Mouse (Mus musculus) liver, embryonic 13.5 days (tissue): ENCODE results near the gene Tnfaip6. TPM values are rescaled to one million over a fixed set of nuclear protein-coding genes. Genes with fewer than 3 reads are reported as not detected.

Experiments
- ATAC-seq: fragments of 200-750 bp; cut with Nextera tagmentation; 2 replicates; pipeline ENCODE4 v1.8.0; 2017; ENCODE audit warnings: low read depth, mild to moderate bottlenecking, moderate number of reproducible peaks, moderate library complexity
- DNase-seq: peaks from one replicate; pipeline ENCODE4 v3.0.0; 2022
- H3K27ac ChIP-seq: fragments of 300-500 bp; sonication (generic); 2 replicates; pipeline ENCODE4 v1.5.1; 2015; ENCODE audit warnings: moderate library complexity, mild to moderate bottlenecking, inconsistent platforms
- H3K27me3 ChIP-seq: fragments of 300-500 bp; sonication (generic); 2 replicates; pipeline ENCODE4 v1.6.1; 2015; ENCODE audit warnings: mild to moderate bottlenecking, inconsistent platforms
- H3K36me3 ChIP-seq: fragments of 300-500 bp; sonication (generic); 2 replicates; pipeline ENCODE4 v1.6.1; 2015; ENCODE audit warnings: mild to moderate bottlenecking, inconsistent platforms
- H3K4me1 ChIP-seq: fragments of 300-500 bp; sonication (generic); replicated peaks from 2 replicates; pipeline ENCODE4 v1.6.1; 2015; ENCODE audit warnings: inconsistent platforms
- H3K4me2 ChIP-seq: fragments of 300-500 bp; sonication (generic); 2 replicates; pipeline ENCODE4 v1.6.1; 2015; ENCODE audit warnings: inconsistent platforms, mild to moderate bottlenecking, moderate library complexity
- H3K4me3 ChIP-seq: fragments of 300-500 bp; sonication (generic); replicated peaks from 2 replicates; pipeline ENCODE4 v1.5.1; 2015; ENCODE audit warnings: mild to moderate bottlenecking, inconsistent platforms
- H3K9ac ChIP-seq: fragments of 300-500 bp; sonication (generic); 2 replicates; pipeline ENCODE4 v1.6.1; 2015; ENCODE audit warnings: mild to moderate bottlenecking, inconsistent platforms
- H3K9me3 ChIP-seq: fragments of 300-500 bp; sonication (generic); replicated peaks from 2 replicates; pipeline ENCODE4 v1.6.1; 2016; ENCODE audit warnings: inconsistent platforms
- WGBS: fragments of 180-500 bp; shearing (Covaris S2); methylation state at CpG from one replicate; pipeline ENCODE4 v1.1.7; 2015; ENCODE audit not compliant: insufficient replicate concordance; 5-methylcytosine and 5-hydroxymethylcytosine counted together
- polyA plus RNA-seq: library from polyadenylated mRNA; unstranded; fragments of >200 nt; fragmentation: Nextera tagmentation; extraction: Ambion mirVana; gene quantifications from 2 replicates; pipeline ENCODE4 v1.2.1, GENCODE M21; 2015

The Tnfaip6 gene
- polyA plus RNA-seq, 1 experiment from 2014 or later, result 0.38 TPM

DNA sequence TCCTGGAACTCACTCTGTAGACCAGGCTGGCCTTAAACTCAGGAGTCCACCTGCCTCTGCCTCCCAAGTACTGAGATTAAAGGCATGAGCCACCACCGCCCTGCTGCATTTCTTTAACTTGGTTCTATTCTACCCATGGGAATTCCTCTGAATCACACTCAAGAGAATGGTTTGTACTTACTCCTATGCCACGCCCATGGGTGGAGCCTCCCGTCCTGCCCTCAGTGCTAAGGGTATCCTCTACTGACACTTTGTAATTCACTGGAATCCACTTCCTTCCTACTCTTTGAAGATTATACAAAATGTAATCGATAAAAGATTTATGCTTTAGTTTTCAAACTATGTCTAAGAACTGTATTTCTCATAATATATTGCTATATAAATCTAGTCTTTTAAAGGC, 6.3 kb upstream of the Tnfaip6 start:
- DNase-seq (no peak), ATAC-seq (no peak)
- no peaks in the 10 kb centered on the region for H3K4me1 ChIP-seq
- no peak overlapping the region for H3K9ac ChIP-seq
- no peaks in the 10 kb centered on the region for H3K9me3 ChIP-seq
- peaks cover 2% of the 10 kb centered on the region; the same call in 1 of the 2 replicates for H3K27me3 ChIP-seq
- WGBS, result 56% methylated on average over 4 of the region's 4 CpGs
- no peaks in the 10 kb centered on the region for H3K36me3 ChIP-seq
- H3K4me2 ChIP-seq, result no peak overlapping the region
- no peak overlapping the region for H3K27ac ChIP-seq
- H3K4me3 ChIP-seq, result no peak overlapping the region

DNA sequence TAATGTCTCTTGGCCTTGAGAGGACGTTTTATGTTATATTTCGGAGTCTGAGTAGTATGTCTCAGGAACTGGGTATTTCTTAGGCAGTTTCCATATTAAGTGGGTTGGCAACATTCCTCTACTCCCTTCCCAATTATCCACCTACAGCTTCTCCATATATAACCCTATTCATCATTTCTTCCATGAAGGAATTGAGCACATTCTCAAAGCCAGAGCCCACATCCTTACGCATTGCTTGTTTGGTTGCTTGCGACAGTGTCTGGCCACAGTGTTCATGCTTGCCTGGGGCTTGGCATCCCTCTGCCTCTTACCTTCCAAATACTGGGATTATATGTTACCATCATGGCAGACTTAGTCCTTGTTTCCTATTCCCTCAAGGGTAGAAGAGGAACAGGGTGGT, 3.2 kb upstream of the Tnfaip6 start:
- no peak overlapping the region for H3K27ac ChIP-seq
- H3K36me3 ChIP-seq, result no peaks in the 10 kb centered on the region
- no peak overlapping the region for H3K4me2 ChIP-seq
- no peak overlapping the region for H3K9ac ChIP-seq
- no peaks in the 10 kb centered on the region for H3K9me3 ChIP-seq
- ATAC-seq (no peak), DNase-seq (no peak)
- H3K4me3 ChIP-seq, result no peak overlapping the region
- 75% methylated on average over 4 of the region's 4 CpGs for WGBS
- peaks cover 27% of the 10 kb centered on the region for H3K27me3 ChIP-seq
- no peaks in the 10 kb centered on the region for H3K4me1 ChIP-seq

DNA sequence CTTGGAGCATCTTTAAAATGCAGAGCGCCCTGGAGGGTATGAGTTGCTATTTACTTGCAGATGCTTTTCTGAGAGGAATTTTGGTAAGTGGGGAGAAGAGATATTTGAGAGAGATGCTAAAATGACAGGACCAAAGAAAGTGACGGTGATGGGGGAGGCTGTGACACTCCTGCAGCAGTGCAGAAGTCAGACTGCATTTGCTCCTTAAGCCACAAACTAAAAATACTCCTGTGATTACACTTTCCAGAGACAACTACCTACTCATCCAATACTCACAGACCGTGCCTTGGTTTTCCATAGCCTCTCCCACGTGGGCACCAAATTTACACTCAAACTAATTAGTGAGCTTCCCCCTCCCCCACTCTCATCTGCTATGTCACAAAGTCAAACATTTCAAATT, 2.7 kb upstream of the Tnfaip6 start:
- DNase-seq (no peak), ATAC-seq (no peak)
- Histone ChIP-seq H3K9ac (no peak overlapping the region), H3K4me2 (no peak overlapping the region), H3K4me3 (no peak overlapping the region), H3K36me3 (no peaks in the 10 kb centered on the region), H3K27me3 (peaks cover 27% of the 10 kb centered on the region), H3K4me1 (no peaks in the 10 kb centered on the region), H3K9me3 (no peaks in the 10 kb centered on the region), H3K27ac (no peak overlapping the region)
- WGBS, result 51% methylated on average over 4 of the region's 4 CpGs

DNA sequence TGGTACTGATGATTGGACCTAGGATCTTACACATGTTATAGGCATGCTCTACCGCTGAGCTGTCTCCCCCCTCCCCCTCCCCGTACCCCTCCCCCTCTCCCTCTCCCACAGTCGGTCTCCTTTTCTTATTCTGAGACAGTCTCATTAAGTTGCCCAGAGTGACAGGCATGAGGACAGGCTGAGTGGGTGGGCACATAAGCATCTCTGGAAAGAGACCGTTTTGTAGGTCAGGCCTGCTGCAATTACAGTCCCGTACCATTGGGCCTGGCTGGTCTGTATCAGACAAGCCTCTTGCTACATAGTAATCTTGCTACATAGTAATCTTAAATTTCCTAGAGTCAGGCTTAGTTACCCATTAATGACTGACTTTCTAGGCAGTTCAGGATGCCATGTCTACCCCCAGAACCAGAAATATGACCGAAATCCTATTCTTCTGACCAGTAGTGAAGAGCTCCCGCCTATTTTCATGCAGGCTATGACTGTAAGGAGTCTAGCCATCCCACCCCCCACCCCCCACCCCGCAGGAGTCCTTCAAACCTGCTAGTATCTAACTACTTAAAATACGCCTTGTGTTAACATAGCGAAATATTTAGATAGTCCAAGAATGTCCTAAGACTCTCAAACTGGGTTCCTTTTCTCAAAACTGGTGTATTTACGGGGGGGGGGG, 747 bp upstream of the Tnfaip6 start:
- Histone ChIP-seq H3K27me3 (peaks cover 27% of the 10 kb centered on the region), H3K4me1 (no peaks in the 10 kb centered on the region), H3K4me3 (no peak overlapping the region), H3K27ac (no peak overlapping the region), H3K9me3 (no peaks in the 10 kb centered on the region), H3K4me2 (peak overlapping the region; percentile 55; the same call in 1 of the 2 replicates), H3K36me3 (no peaks in the 10 kb centered on the region), H3K9ac (no peak overlapping the region)
- ATAC-seq (no peak), DNase-seq (no peak)
- 56% methylated on average over 10 of the region's 11 CpGs for WGBS

DNA sequence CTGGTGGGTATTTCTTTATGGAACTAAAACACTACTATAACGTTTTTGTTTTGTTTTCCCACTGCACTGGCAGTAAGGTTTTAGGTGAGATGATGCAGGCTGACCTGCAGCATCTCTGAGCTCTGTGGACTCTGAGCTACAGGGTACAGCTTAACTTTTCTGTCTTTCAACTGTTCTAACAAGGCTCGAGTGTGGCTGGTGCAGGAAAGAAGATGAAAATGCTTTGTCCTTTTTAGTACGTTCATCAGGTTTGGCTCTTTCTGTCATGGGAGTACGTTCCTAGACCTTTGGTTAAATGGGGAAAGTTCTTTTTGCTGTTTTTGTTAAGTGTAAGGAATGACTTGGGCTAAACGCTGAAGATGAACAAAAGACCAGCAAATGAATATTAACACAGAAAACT, 749 bp downstream of the Tnfaip6 start:
- no peaks in the 10 kb centered on the region for H3K9me3 ChIP-seq
- WGBS, result 45% methylated on average over 5 of the region's 5 CpGs
- H3K36me3 ChIP-seq, result no peaks in the 10 kb centered on the region
- DNase-seq, result no peak
- no peaks in the 10 kb centered on the region for H3K4me1 ChIP-seq
- H3K27me3 ChIP-seq, result peaks cover 27% of the 10 kb centered on the region
- no peak overlapping the region for H3K4me2 ChIP-seq
- H3K9ac ChIP-seq, result no peak overlapping the region
- H3K27ac ChIP-seq, result no peak overlapping the region
- no peak for ATAC-seq
- no peak overlapping the region for H3K4me3 ChIP-seq

DNA sequence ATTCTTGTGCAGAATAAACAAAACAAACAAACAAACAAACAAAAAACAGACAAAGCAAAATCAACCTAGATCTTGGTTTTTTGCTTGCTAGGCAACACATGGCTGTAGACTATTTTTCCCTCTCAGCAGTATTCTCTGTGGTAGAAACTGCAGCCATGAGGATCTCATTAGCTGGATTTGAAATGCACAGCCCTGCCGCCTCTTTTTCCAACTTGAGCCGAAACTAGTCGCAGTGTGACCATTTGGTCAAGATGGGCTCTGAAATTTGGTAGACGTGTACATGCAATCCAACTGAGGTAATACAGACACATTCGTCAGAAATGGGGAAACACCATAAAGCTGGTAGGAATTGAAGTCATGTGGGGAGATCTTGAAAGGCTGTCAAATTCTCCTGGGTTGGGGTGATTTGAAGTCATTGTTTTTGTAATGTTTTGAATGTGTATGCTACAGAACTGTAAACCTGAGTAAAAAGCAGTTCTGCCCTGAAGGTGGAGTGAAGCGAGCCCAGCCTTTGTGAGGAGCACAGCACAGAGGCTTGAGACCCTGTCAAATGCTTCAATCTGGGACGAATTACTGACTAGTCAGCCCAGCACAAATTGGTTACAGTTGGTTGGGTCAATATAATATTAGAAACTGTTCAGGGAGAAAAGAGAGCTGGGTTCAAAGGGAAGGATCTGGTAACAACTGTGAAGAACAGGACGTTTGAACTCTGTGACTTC, 1.4 kb downstream of the Tnfaip6 start:
- Histone ChIP-seq H3K9ac (no peak overlapping the region), H3K27me3 (peaks cover 27% of the 10 kb centered on the region), H3K27ac (no peak overlapping the region), H3K36me3 (no peaks in the 10 kb centered on the region), H3K4me1 (no peaks in the 10 kb centered on the region), H3K9me3 (no peaks in the 10 kb centered on the region), H3K4me3 (no peak overlapping the region), H3K4me2 (no peak overlapping the region)
- ATAC-seq, result no peak
- 59% methylated on average over 8 of the region's 8 CpGs for WGBS
- no peak for DNase-seq

DNA sequence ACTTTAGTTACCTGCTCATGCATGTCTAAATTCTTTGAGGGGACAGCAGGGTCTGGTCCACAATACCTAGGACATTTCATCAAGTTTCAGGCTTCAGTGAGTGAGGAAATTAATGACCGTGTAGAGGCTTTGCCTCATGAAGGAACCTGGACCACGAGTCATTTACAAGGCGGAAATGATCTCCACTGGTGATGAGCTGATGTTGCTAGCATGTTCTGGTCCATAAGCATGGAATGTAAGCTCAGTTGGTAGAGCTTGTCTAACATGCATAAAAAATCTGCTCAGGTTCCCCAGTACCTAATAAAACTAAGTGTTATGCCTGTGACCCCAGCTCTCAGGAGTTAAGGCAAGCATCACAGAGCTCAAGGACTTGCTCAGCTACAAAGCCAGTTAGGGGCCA, 4.3 kb downstream of the Tnfaip6 start:
- Histone ChIP-seq H3K4me1 (no peaks in the 10 kb centered on the region), H3K9ac (no peak overlapping the region), H3K4me3 (no peak overlapping the region), H3K36me3 (no peaks in the 10 kb centered on the region), H3K9me3 (no peaks in the 10 kb centered on the region), H3K27me3 (peaks cover 20% of the 10 kb centered on the region), H3K27ac (no peak overlapping the region), H3K4me2 (no peak overlapping the region)
- 61% methylated on average over 3 of the region's 3 CpGs for WGBS
- no peak for DNase-seq
- no peak for ATAC-seq

DNA sequence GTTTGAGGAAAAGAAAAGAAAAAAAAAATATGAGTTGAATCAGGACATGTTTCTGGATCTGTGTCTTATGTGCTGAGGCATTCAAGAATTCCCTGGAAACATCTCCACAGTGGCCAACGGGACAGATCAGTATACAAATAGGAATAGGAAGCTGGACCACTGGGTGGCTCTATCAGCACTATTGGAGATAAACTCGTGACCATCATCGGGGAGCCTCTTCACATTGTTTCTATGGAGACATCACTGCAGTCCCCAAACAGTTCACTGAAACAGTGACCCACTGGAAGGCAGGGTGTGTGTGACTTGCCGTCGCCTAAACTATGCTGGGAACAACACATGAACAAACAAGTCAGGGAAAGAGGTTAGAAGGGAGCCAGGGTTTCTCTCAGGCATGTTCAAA, 4.9 kb downstream of the Tnfaip6 start:
- Histone ChIP-seq H3K4me3 (no peak overlapping the region), H3K9ac (no peak overlapping the region), H3K36me3 (no peaks in the 10 kb centered on the region), H3K27ac (no peak overlapping the region), H3K27me3 (peaks cover 15% of the 10 kb centered on the region), H3K4me2 (no peak overlapping the region), H3K4me1 (no peaks in the 10 kb centered on the region), H3K9me3 (no peaks in the 10 kb centered on the region)
- DNase-seq (no peak), ATAC-seq (no peak)
- WGBS, result 57% methylated on average over 5 of the region's 5 CpGs

DNA sequence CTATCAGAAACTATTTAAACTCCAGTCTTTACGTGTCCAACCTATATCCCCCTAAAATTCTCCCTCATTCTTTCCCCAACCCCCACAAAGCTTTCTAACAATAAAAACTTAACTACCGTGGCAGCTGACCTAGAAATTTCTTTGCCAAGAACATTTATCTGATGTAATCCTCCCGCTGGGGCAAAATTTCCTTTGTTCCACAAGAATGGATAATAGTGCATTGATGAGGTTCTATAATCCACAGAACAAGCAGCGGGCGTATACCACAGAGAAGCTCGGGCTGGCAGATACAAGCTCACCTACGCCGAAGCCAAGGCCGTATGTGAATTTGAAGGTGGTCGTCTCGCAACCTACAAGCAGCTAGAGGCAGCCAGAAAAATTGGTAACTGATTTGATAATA, 5.7 kb downstream of the Tnfaip6 start:
- Histone ChIP-seq H3K36me3 (no peaks in the 10 kb centered on the region), H3K27ac (no peak overlapping the region), H3K27me3 (peaks cover 9% of the 10 kb centered on the region; the same call in 1 of the 2 replicates), H3K4me1 (no peaks in the 10 kb centered on the region), H3K9ac (no peak overlapping the region), H3K4me3 (no peak overlapping the region), H3K4me2 (no peak overlapping the region), H3K9me3 (no peaks in the 10 kb centered on the region)
- 77% methylated on average over 11 of the region's 11 CpGs for WGBS
- no peak for ATAC-seq
- DNase-seq, result no peak

DNA sequence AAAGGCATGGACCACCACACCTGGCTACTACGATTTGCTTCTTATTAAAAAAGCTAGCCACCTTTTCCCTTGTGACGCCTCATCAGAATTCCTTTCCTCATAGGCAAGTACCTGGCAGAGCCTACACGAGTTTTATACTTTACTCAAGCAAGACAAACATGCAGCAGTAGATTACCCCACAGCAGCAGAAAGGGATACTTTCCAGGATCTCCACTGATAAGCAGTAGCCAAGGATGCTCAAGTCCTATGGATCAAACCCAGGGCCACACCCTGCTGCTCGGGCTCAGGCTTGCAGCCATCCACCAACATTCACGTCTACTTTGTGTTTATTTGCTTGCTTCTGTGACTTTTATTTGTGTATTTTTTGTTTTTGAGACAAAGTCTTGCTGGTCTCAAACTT, 8.2 kb downstream of the Tnfaip6 start:
- Histone ChIP-seq H3K36me3 (no peaks in the 10 kb centered on the region), H3K4me2 (no peak overlapping the region), H3K9ac (no peak overlapping the region), H3K4me1 (no peaks in the 10 kb centered on the region), H3K4me3 (no peak overlapping the region), H3K27ac (no peak overlapping the region), H3K9me3 (no peaks in the 10 kb centered on the region), H3K27me3 (no peaks in the 10 kb centered on the region)
- DNase-seq, result no peak
- WGBS, result 67% methylated on average over 5 of the region's 5 CpGs
- no peak for ATAC-seq

DNA sequence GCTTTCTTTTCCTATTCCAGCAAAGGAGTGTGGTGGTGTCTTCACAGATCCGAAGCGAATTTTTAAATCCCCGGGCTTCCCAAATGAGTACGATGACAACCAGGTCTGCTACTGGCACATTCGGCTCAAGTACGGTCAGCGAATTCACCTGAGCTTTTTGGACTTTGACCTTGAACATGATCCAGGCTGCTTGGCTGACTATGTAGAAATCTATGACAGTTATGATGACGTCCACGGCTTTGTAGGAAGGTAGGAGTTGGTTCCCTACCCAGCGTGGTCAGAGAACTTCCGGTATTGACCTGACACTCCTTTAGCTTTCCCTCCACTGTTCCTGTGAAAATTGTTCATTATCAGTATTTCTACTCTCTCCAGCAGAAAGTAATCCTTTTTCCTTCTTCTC, 13.0 kb downstream of the Tnfaip6 start:
- no peak overlapping the region for H3K27ac ChIP-seq
- DNase-seq (no peak), ATAC-seq (no peak)
- H3K4me1 ChIP-seq, result no peaks in the 10 kb centered on the region
- no peaks in the 10 kb centered on the region for H3K27me3 ChIP-seq
- 70% methylated on average over 11 of the region's 11 CpGs for WGBS
- H3K9me3 ChIP-seq, result no peaks in the 10 kb centered on the region
- H3K36me3 ChIP-seq, result no peaks in the 10 kb centered on the region
- H3K4me3 ChIP-seq, result no peak overlapping the region
- H3K9ac ChIP-seq, result no peak overlapping the region
- no peak overlapping the region for H3K4me2 ChIP-seq

DNA sequence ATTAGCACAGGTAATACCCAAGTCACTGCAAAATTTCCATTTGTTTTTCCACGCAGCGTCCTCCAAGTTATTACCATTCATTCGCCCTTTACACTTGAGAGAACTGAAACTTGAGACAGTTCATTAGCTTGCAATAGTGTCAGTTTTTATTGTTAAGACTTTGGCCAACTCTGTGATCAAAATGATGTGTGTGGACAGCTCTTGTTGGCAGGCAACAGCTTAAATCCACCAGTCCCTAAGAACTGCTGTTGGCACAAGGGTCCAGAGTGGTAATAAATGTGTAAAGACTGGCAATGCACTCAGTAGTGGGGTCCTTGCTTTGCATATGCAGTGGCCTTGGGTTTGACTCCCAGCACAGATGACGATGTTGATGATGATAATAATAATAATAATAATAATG, 14.5 kb downstream of the Tnfaip6 start:
- WGBS, result 74% methylated on average over 4 of the region's 4 CpGs
- Histone ChIP-seq H3K9me3 (no peaks in the 10 kb centered on the region), H3K9ac (no peak overlapping the region), H3K36me3 (no peaks in the 10 kb centered on the region), H3K4me1 (no peaks in the 10 kb centered on the region), H3K4me2 (no peak overlapping the region), H3K27me3 (no peaks in the 10 kb centered on the region), H3K4me3 (no peak overlapping the region), H3K27ac (no peak overlapping the region)
- DNase-seq, result no peak
- ATAC-seq, result no peak
